Mouse (Mus musculus) megakaryocyte, adult 5-6 weeks (primary cell): ENCODE measurements around the gene Ccdc183. TPM values are rescaled to one million over a fixed set of nuclear protein-coding genes. Genes with fewer than 3 reads are reported as not detected.

Source experiments
- ATAC-seq: 2 replicates; pipeline ENCODE4 v1.8.0; 2016; ENCODE audit warnings: mild to moderate bottlenecking, inconsistent platforms; ENCODE audit not compliant: poor library complexity, severe bottlenecking
- total RNA-seq, 2 experiments: library from RNA; stranded (forward) in 1 of 2; stranded (reverse) in 1 of 2; fragments of 153-499, 151-499 nt in 1 of 2; fragments of 221-1000, 200-1000 nt in 1 of 2; gene quantifications; 2 replicates each; pipeline versions ENCODE4 v1.2.3 to v1.2.4; 2015 to 2017

The Ccdc183 gene
- total RNA-seq, 2 experiments from 2014 or later: not detected

DNA sequence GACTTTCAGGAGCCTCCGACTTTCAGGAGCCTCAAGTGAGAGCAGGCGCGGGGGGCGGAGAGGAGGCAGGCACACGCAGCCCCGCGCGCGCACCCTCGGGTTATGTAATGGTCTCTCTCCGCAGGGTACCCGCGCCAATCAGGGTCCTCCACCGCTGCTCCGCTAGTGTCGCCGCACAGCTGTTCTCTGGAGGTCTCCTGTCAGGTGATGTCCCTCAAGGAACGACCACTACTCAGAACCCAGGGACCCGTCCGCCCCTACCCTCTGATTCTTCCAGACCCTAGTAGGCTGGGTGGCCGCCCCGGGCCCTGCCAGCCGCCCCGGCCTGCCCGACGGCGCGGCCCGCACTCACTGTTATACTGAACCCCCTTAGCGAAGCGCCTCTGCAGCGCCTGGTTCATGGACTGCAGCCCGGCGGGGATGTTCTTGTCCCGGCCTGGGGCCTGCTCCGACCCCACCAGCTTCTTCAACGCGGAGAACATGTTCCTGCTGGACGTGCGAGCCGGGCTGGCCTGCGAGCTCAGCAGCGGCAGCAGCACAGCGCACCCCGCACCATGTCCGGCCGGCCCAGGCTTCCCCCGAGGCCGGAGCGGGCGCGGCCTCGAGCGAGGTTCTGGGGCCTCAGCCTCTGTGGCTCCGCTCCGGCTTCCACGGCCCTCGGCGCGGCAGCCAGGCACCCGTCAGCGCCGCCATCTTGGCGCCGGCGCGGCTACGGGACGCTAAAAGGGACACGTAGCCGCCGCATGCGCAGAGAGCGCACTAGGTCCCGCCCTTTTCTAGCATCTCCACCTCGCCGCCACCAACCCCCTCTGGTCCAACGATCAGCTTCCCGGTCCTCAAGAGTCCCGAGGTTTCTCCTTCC is 9.5 kb downstream of the Ccdc183 start, which contains the start of gene Rabl6:
Gene Rabl6, minus strand, starts transcription at position 761 of the 862 bp plus-strand sequence.
- ATAC-seq: peak; percentile 96

DNA sequence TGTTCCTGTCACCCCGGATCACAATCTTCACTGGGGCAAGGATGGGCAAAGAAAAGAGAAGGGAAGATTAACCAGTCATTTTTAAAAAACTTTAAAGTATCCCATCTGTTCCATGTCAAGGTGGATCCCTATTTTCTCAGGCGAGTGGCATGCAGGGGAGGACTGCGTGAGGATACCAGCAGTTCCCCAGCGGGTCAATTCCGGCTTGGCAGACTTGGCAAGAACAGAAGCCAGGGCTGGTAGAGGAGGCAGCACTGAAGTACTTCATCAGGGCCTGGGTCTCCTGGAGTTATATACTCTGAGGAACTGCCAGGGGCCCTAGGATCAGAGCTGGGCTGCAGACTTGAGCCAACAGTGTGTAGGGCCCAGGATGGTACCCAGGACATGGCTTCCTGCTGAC is 15.0 kb downstream of the Ccdc183 start:
- ATAC-seq: no peak

DNA sequence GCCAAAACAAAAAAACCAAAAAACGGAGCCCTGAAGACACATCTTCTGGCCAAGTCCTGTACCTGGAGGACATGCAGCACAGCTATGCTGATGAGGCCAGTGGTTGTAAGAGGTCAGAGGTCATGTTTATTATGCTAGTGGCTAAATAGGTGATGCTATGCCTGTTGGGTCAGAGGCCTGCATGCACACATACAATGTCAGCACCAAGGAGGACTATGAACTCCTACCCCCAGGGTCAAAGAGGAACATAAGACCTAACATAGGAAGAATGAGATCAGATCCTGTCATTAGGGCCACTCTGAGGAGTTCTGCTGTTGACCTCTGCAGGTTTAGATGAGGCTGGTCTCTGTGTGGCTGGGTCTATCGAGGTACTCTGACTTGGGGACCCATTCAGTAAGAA is 17.4 kb downstream of the Ccdc183 start:
- ATAC-seq: no peak

DNA sequence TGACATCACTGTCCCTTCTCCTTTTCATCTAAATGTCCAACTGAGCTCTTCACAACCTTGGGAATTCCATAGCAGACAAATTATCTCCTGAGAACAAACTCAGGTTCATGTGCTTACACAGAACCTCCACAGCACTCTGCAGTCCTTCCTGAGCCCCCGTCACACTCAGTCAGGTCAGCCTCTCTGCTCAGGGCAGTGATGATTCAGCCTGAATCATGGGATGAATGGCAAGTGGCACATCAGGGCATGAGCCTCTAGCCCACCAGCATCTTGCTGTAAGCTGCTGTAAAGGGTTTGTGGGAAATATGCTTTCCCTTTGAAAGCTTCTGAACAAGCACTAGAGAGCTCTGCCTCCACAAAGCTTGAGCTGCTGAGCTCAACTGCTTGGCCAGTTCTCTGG is 18.7 kb downstream of the Ccdc183 start:
- ATAC-seq: no peak

DNA sequence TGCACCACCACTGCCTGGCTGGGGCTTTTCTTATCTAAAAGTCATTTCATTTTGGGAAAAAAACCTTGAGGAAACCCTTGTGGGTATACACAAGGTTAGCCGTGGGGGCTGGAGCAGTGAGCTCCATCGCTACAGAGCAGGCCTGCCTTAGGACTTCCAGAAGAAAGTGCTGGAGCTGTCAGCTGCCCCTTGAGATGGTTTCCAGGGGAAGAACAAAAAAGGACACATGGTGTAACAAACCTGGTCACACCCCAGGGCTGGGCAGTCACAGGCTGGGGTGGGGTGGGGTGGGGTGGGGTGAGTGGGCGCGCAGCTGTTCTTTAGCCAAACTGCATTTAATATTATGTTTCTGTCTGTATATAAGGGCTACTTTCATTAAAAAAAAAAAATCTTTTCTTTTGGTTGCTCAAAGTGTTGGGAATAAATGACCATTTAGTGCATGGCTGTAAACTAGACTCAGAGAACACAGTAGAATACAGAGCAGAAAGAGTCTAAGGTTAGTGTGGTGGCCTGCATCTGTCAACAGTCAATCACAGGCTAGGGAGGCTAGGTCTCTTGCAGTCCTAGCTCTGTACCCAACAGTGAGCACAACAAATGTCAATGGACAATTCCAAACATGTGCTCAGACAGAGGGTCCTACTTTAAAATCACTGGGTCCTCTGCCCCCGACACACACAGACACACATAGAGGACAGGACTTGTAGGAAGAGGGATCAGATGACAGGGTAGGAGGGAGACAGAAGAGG is 20.5 kb downstream of the Ccdc183 start:
- no peak for ATAC-seq

DNA sequence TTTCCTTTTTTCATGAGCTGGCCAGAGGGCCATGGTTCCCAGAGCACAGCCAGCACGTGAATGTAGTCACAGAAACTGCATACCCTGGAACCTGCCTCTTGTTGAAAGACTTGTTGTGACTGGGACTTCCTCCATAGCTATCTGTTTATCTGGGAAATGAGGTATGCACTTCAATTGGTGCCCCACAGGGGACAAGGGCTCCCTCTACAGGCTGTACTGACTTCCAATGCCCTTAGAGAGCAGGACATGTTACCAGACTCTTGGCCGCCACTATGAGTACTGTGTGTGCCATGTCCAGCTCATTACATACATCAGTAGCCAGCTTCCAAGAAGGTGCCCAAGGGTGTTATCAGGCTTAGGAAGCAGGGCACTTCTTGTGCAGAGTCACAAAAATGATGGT is 25.6 kb downstream of the Ccdc183 start:
- 0 out of 2 replicates have a peak, but pooled peaks have one; percentile 51 for ATAC-seq

DNA sequence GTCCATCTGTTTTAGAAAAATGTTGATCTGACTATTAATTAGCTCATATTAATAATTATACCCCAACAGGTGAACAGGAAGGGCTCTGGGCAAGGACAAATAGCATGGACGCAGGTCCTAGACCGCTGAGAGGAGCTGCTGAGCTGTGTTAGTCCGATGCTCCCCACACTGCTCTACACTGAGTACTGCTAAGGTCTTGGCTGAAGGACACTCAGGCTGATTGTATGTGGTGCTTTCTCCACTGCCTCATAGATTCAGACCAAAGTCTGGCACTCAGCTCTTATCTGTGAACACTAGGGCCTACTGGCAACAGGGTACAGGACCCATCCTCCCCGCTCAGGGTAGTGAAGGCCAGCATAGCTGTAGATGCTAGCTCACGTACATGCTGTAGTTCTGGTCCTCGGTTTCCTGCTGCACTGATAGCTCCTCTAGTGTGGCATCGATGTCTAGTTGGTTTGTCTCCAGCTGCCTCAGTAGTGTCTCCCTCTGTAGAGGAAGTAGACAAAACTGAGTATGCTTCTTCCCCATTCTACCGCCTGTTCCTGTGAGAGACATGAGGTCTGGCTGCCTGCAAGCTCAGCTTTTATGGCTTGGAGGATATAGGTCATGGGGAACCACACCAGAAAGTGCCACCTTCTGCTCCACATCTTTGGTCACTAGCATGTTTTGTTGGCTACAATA is 29.1 kb downstream of the Ccdc183 start:
- no peak for ATAC-seq

DNA sequence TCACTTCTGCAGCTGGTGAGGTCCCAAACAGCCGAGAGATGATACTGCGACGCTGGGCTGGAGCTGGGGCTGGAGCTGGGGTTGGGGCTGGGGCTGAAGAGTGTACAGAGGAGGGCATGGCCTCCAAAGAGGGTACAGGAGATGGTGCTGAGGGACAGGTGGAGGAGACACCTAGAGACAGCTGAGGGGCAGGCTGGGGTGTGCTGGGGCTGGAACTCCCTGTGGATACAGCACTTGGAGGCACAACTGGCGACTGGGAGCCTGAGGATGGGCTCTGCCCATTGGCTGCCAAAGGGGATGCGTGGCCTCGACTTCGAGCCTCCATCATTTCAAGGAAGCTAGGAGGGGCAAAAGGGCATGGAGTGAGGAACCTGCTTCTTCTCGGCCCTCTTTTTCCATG is 30.2 kb downstream of the Ccdc183 start:
- no peak for ATAC-seq

DNA sequence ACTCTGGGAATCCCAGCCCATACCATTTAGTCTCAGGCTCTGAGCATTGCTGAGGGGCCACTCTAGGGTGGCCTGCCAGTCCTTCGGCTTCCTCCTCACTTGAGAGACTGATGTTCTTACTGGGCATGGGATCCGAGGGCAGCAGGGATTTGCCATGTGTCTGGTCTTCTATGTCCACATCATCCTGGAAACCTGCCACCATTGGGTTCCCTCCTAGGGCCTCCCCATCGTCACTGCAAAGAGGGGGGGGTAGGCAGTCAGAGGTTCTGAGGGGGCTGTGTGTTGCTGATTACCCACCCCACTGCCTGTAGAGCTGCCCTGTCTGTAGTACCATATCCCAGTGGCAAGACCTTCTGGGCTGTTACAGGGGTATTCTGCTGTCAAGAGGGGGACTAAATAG is 31.9 kb downstream of the Ccdc183 start:
- ATAC-seq: no peak

DNA sequence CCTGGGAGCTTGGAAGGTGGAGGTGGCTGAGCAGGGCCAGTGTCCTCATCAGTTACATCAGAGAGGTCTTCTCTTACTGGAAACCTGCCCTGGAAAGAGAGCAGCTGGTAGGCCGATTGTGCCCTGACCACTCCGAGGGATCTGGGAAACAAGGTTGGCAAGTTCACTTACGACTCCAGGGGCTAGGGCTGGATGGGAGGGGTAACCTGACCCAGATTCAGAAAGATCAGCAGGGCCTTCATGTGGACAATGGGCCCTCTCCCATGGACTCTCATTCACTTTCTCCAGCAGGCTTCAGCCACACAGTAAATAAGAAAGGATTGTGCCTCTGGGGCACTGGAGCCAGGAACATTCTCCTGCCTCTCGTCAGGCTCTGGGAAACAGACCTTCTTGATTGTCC is 32.6 kb downstream of the Ccdc183 start:
- no peak for ATAC-seq

DNA sequence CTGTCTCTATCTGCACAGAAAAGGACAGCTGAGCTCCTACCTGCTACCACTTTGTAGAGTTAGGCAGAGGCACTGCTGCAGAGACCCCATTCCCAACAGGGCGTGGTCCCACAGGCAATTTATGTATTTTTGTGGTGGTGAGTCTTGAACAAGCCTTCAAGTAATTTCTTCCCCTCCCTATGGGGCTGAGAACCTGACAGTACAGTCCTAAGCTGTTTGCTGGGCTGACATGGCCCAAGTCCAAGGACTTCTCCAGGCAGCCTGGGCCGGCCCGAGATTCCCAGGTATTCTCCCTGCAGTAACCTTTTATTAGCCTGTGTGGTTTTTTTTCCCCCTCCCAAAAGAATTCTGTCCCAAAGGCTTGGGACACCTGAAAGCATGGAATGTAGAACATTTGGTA is 33.3 kb downstream of the Ccdc183 start:
- ATAC-seq: no peak

DNA sequence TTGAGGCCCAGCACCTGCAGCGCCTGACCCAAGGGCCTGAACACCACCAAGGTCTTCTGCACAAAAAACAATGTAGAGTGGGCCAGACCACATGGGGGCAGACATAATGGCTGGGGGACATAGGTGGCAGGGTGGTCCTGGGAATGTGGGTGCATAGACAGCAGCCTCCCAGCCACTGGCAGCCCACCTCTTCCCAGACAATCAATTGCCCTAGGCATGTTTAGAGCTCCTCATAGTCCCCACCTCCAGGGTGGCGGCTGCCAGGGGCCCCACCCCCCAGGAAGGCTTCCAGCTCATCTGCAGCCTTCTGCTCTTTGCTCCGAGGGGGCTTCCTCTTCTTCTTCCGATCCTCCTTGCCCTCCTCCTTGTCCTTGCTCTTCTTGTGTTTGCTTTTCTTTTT is 33.9 kb downstream of the Ccdc183 start:
- ATAC-seq: no peak

DNA sequence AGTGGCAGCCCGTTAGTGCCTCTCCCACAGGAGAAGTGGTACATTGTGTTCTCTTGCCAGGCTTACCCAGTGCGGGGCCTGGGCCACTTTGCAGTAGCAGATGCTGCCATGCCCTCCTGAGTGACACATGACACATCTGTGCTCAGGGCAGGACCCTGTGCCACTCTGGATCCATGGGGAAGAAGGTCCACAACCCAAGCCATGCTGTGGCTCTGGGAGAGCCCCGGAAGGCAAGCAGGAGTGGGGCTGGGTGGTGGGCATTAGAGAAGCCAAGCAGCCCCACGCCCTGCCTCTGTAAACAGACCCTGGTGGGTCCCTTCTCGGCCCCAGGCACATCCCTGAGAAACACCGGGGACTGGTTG is 34.4 kb downstream of the Ccdc183 start:
- no peak for ATAC-seq

DNA sequence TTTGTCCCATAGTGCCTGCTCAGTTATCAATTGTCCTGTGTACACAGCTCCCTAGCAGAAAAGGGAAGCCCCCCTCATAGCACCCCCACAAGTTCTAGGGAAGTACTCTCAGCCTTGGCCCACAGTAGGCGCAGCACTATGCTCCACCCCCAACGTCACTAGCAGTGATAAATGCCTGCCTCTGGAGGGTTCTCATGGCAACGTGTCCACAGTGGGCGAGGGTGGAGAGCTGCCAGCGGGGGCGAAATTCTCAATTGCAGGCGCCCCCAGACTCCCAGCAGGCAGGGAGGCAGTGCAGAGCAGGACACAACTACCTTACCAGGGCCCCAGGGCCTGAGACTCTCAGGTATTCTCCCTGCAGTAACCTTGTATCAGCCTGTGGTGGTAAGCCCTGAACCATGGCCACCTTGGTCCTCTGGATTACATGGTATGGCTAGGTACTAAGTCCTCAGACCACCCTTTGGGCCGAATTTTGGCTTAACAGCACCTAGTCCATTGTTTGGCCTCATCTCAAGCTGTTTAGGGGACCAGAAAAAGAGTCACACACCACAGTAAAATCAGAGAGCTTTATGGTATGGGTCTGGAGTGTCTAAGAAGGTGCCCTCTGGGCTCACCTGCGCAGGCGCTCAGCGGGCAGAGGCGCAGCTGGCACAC is 34.9 kb downstream of the Ccdc183 start:
- 0 out of 2 replicates have a peak, but pooled peaks have one; percentile 16 for ATAC-seq

DNA sequence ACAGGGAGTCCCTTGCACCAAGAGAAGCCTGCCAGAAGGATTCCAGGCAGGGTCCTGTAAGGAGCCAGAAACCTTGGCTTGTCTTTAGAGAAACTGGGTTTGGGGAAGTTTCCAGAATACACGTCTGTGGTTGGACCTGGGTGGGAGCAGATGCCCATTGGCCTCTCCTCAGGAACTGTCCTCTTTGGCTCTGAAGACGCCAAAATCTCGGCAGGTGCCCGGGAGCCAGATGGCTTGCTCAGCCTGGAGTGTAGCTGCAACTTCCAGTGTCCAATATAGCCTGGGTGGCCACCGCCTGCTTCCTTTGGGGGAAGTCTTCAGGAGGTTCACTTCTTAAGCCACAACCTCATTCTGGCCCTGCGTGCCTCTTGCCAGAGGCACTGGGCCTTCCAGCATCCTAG is 35.6 kb downstream of the Ccdc183 start:
- peak; percentile 41 for ATAC-seq

DNA sequence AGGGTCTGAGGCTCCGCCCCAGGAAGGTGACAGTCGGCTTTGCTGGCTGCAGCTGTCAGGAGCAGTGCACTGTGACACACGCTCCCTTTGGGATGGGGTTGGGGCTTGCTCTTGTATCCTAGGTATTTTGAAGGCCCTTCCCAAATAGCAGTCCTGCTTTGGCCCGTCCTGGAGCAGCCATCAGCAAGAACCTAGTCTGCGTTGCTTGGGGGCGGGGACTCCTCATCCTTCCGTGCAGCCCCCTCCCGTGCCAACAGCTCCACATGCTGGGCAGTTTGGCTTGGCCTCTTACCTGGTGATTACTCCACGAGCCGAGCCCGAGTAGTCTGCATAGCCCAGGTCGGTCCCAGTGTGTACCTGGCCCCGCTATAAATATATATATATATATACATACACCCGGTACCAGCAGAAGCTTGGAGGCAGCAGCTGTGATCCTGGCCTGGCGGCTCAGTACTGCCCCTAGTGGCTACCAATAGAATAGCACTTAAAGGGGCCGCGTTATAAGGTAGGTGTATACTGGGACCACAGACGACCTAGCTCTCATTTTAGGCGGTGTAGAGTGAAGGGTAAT is 36.1 kb downstream of the Ccdc183 start, which contains the start of gene Ajm1:
Gene Ajm1, minus strand, starts transcription at position 464 of the 571 bp plus-strand sequence.
- peak; percentile 82 for ATAC-seq

DNA sequence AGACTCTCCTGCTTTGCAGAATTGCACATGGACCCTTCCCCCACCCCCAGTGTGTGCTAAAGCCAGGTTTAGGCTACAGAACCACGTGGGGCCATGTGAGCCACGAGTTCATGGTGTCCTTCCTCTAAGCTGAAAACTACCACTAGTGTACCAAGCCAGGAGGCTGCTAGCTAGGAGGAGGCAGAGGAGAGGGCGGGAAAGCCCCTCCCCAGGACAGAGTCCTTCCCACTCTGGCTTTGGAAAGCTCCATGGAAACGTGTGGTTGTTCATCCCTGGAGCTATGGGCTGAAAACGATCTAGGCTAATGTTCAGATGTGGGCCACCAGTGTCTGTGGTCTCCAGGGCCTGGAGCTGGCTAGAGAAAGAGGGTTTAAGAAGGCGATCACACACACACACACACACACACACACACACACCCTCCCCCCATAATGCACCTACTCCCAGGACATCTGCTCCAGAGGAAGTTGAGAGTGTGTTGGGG is 36.8 kb downstream of the Ccdc183 start:
- no peak for ATAC-seq

DNA sequence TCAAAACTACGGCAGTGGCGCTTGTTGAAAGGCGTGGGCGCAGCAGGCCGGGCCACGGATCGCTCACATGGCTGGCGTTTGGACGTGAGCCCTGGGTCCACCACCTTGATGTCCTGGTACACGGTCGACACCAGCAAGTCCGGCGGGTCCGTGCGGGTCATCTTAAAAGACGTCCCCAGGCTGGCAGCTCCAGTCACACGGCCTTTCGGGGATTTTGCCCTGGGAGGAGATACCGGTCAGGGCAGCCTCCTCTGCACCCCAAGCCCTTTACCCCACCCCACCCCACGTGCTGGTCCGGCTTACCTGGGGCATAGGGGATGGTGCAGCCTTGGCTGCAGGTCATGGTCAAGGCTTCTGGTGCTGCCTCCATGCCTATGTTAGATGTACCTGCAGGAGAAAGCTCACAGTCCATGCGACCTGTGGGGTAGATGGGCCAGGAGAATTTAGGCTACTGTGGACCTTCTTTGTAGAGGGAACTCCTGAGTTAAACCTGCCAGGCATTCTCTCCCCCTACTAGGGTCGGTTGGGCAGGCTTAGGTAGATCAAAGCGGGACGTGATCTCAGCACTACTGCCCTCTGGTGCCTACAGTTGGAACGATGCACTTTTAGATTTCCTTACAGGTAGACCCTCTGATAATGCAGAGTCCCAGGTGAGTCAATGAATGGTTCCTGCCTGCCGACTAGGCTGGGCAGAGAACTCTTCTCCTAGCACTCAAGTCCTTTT is 37.6 kb downstream of the Ccdc183 start:
- ATAC-seq: no peak

DNA sequence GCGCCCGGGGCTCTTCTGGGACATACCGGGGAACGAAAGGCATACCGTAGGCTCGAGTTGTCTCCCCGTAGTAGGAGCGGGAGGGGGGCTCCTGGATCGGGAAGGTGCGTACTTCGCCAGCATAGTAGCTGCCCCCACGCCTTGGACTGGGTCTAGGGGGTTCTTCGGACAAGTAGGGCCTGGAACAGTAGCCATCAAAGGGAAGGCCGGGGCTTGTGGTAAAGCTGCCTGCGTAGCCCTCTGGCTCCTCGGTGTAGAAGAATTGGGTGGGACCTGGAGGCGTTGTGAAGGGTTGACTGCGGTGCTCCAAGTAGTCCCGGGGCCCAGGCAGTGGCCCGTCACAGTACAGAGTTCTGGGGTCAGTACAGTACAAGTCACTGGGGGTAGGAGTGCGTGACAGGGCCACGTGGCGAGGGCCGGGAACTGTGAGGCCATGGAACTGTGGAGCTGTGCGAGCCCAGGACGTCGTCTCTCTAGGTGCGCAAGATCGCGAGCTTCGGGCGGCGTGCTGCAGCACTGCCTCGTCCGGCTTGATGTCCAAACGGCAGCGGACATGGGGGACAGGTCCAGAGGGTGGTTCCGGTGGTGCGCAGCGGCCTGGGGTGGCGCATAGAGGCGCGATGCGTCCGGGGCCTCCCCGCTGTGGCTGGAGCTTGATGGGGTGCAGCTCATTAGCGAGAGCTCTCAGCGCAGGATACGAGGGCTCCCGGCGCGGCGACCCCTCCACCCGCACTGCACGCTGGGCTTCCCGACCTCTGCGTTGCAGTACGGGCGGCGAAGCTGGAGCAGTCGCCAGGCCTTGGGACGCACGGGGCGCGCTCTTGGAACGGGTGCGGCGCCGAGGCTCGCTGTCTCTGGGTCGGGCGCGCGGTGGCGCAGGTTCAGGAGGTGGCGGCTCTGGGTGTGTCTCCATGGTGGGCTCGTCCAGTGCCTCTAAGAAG is 38.4 kb downstream of the Ccdc183 start:
- ATAC-seq: no peak
